Mouse (Mus musculus): ENCODE results near the gene Sipa1l1. TPM values are rescaled to one million over a fixed set of nuclear protein-coding genes. Genes with fewer than 3 reads are reported as not detected.

Gene Sipa1l1
- polyA plus RNA-seq, 1 experiment from 2014 or later = 17.2 TPM

DNA sequence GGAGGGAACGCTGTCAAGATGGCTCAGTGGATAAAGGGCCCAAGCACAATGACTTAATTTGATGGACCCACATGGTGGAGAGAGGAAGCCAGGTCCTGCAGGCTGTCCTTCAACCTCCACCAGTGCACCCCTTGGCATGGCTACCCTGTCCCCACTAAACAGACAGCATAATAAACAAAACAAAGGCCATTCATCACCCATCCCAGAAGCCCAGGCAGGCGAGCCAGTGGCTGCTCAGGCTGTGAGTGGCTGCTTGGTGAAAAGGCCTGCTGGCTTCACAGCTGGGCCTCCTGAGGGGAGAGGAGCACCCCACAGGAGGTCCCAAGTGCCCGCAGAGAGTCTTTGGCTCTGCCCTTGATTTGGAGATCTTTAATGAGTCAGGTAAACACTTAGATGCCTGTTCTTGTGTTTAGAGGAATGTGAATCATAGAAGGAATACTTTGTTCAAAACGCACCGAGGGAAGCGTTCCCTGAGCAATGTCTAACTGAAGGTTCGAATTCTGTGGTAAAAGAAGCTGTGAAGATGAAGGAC, 27.6 kb downstream of the Sipa1l1 start:
- Histone ChIP-seq H3K4me1 (ENCODE audit: control insufficient read depth, insufficient read depth, low read length) (no peaks in the 10 kb centered on the region), H3K27ac (ENCODE audit: low read depth, low read length) (no peak overlapping the region), H3K36me3 (ENCODE audit: control insufficient read depth, insufficient read depth, low read length) (no peaks in the 10 kb centered on the region), H3K9me3 (ENCODE audit: control insufficient read depth, low read length) (no peaks in the 10 kb centered on the region), H3K4me3 (ENCODE audit: low read depth, low read length) (no peak overlapping the region), H3K9ac (replicated peaks; ENCODE audit: low read depth, low read length) (no peak overlapping the region), H3K27me3 (ENCODE audit: control insufficient read depth, insufficient read depth, low read length) (no peaks in the 10 kb centered on the region), H3K4me2 (ENCODE audit: low read depth, low read length) (no peak overlapping the region)
- WGBS = 23% methylated on average over 7 of the region's 7 CpGs
- no peak for ATAC-seq (ENCODE audit: low read depth)

DNA sequence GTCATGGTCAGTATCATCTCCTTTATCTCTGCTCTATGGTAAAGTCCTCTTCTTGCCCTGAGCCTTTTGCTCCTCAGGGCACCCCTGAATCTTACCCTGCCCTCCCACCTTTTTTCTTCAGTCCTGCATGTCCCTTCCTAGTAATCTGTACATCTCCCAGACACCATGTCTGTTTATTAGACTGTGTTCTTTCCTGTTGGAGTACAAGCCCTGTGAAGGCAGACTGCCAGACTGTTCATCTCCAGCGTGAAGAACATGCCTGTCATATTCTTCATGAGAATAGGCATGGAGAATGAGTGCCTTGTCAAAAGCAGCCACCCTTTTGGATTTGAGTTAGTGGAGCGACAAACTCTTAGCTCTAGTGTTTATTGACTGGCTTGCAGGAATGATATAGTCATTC, 28.1 kb downstream of the Sipa1l1 start:
- no peaks in the 10 kb centered on the region for H3K36me3 ChIP-seq (ENCODE audit: control insufficient read depth, insufficient read depth, low read length)
- no peaks in the 10 kb centered on the region for H3K9me3 ChIP-seq (ENCODE audit: control insufficient read depth, low read length)
- no peak for ATAC-seq (ENCODE audit: low read depth)
- WGBS = 64% methylated on average over 2 of the region's 2 CpGs
- no peaks in the 10 kb centered on the region for H3K4me1 ChIP-seq (ENCODE audit: control insufficient read depth, insufficient read depth, low read length)
- no peak overlapping the region for H3K4me2 ChIP-seq (ENCODE audit: low read depth, low read length)
- no peaks in the 10 kb centered on the region for H3K27me3 ChIP-seq (ENCODE audit: control insufficient read depth, insufficient read depth, low read length)
- H3K4me3 ChIP-seq (ENCODE audit: low read depth, low read length) = no peak overlapping the region
- no peak overlapping the region for H3K9ac ChIP-seq (replicated peaks; ENCODE audit: low read depth, low read length)
- H3K27ac ChIP-seq (ENCODE audit: low read depth, low read length) = no peak overlapping the region

DNA sequence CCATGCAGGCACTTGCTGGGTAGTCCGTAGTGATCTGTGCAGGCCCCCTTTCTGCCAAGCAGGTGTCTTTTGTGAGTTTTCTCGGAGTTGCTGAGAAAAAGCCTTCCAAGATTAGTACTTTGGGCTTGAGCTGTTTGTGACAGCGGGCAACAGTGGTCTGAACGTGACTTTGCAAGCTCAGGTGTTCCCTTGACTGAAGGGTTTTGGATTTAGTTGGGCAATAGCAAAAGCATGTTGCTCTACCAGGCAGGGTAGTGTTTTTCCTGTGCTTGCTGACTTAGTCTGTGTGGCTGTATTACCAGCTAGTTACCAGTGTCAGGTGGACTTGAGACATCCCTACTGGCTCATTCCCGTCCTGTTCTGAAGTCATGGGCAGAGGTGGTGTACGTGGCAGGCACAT, 30.2 kb downstream of the Sipa1l1 start:
- H3K4me3 ChIP-seq (ENCODE audit: low read depth, low read length) = no peak overlapping the region
- ATAC-seq (ENCODE audit: low read depth) = no peak
- no peaks in the 10 kb centered on the region for H3K4me1 ChIP-seq (ENCODE audit: control insufficient read depth, insufficient read depth, low read length)
- no peak overlapping the region for H3K27ac ChIP-seq (ENCODE audit: low read depth, low read length)
- WGBS = 93% methylated on average over 6 of the region's 6 CpGs
- H3K36me3 ChIP-seq (ENCODE audit: control insufficient read depth, insufficient read depth, low read length) = no peaks in the 10 kb centered on the region
- H3K4me2 ChIP-seq (ENCODE audit: low read depth, low read length) = no peak overlapping the region
- H3K9ac ChIP-seq (replicated peaks; ENCODE audit: low read depth, low read length) = no peak overlapping the region
- H3K9me3 ChIP-seq (ENCODE audit: control insufficient read depth, low read length) = no peaks in the 10 kb centered on the region
- no peaks in the 10 kb centered on the region for H3K27me3 ChIP-seq (ENCODE audit: control insufficient read depth, insufficient read depth, low read length)

DNA sequence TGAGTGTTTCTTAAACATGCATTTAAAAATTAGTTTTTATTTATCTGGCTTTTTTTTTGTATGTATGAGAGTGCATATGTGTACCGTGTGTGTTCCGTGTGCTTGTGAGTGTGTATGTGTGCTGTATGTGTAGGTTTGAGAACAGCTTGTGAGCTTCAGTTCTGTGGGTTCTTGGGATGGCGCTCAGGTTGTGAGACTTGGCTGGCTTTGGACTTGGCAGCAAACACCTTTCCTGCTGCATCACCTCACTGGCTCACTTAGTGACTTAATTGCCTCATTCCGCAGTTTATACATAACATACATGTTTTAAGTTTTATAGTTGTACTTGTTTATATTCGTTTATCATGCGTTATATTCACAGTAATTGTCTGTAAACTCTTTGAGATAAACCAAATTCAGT, 35.0 kb downstream of the Sipa1l1 start:
- no peaks in the 10 kb centered on the region for H3K4me1 ChIP-seq (ENCODE audit: control insufficient read depth, insufficient read depth, low read length)
- H3K36me3 ChIP-seq (ENCODE audit: control insufficient read depth, insufficient read depth, low read length) = no peaks in the 10 kb centered on the region
- ATAC-seq (ENCODE audit: low read depth) = no peak
- H3K27me3 ChIP-seq (ENCODE audit: control insufficient read depth, insufficient read depth, low read length) = no peaks in the 10 kb centered on the region
- H3K4me2 ChIP-seq (ENCODE audit: low read depth, low read length) = no peak overlapping the region
- no peak overlapping the region for H3K27ac ChIP-seq (ENCODE audit: low read depth, low read length)
- H3K4me3 ChIP-seq (ENCODE audit: low read depth, low read length) = no peak overlapping the region
- no peaks in the 10 kb centered on the region for H3K9me3 ChIP-seq (ENCODE audit: control insufficient read depth, low read length)
- H3K9ac ChIP-seq (replicated peaks; ENCODE audit: low read depth, low read length) = no peak overlapping the region
- 95% methylated on average over 6 of the region's 6 CpGs for WGBS

DNA sequence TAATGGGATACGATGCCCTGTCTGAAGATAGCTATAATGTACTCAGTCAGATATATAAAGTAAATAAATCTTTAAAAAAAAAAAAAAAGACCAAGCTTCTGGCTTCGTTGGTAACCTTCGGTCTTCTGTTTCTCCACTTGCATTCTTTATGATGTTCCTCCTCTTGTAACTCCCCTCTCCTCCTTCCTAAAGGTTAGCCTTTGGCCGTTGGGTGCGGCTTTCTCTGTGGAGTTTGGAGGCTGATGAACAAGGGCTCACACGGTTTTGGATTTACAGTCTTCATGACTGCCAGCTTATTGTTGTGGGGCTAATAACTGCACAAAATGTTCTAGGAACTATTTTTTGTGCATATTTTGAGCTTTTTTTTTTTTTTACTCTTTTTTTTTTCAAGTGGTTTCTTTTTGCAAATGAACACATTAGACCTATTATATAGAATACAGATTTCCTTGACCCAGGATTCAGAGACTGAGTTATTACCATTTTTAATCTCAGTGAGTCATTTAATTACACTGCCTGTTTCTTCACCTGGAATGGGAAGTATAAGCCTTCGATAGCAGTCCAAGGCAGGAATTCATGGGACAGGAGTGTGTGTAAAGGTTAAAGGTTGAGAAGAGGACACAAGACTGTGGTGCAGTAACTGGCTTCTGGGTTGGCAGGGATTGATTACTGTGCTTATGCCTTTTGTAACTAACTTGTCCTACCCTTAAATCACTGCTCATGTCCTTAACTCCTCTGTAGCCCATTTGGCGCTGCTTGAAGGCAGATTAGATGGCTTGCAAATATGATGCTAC, 37.9 kb downstream of the Sipa1l1 start:
- 88% methylated on average over 8 of the region's 8 CpGs for WGBS
- Histone ChIP-seq H3K4me3 (ENCODE audit: low read depth, low read length) (no peak overlapping the region), H3K27me3 (ENCODE audit: control insufficient read depth, insufficient read depth, low read length) (no peaks in the 10 kb centered on the region), H3K4me1 (ENCODE audit: control insufficient read depth, insufficient read depth, low read length) (no peaks in the 10 kb centered on the region), H3K4me2 (ENCODE audit: low read depth, low read length) (no peak overlapping the region), H3K9me3 (ENCODE audit: control insufficient read depth, low read length) (no peaks in the 10 kb centered on the region), H3K9ac (replicated peaks; ENCODE audit: low read depth, low read length) (no peak overlapping the region), H3K36me3 (ENCODE audit: control insufficient read depth, insufficient read depth, low read length) (no peaks in the 10 kb centered on the region), H3K27ac (ENCODE audit: low read depth, low read length) (no peak overlapping the region)
- ATAC-seq (ENCODE audit: low read depth) = no peak

DNA sequence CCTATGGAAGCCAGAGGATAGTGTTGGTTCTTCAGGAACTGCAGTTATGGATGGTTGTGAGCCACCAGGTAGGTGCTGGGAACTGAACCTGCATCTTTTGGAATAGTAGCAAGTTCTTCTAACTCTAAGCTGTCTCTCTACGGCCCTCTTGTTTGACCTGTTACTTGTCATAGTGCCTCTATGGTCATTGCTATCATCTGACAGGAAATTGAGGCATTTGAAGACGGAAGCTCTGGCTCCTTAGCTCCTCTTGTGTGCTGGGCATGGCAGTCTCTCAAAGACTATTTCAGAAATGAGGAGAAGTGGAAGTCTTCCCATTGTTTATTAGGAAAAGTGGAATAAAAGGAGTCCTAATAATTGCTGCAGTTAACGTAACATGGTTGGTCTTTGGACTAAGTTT, 38.9 kb downstream of the Sipa1l1 start:
- no peak overlapping the region for H3K4me3 ChIP-seq (ENCODE audit: low read depth, low read length)
- 91% methylated on average over 3 of the region's 3 CpGs for WGBS

DNA sequence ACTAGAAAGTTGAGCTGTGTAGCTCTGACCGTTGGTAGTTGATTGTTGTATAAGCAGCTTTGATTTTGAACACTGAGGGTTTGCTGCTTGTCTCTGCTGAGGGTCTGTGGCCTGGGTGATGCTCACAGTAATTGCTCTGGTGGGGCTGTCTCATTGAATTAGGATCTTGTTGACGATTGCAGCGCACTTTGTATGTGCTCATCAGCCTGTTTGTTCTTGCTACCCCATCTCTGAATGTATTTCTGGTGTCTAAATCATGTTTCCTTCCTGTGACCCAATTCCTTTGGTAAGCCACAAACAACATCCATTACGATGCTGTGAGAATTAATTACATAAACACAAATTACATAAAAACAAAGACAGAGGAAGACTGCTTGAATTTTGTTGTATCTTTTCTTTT, 39.5 kb downstream of the Sipa1l1 start:
- whole genome bisulfite sequencing = 91% methylated on average over 4 of the region's 4 CpGs
- ATAC-seq (ENCODE audit: low read depth) = no peak
- no peak overlapping the region for H3K27ac ChIP-seq (ENCODE audit: low read depth, low read length)

More for the DNA sequence above, 38.9 kb downstream of the Sipa1l1 start:
- no peaks in the 10 kb centered on the region for H3K4me1 ChIP-seq (ENCODE audit: control insufficient read depth, insufficient read depth, low read length)
- no peaks in the 10 kb centered on the region for H3K9me3 ChIP-seq (ENCODE audit: control insufficient read depth, low read length)
- H3K27ac ChIP-seq (ENCODE audit: low read depth, low read length) = no peak overlapping the region
- no peak overlapping the region for H3K9ac ChIP-seq (replicated peaks; ENCODE audit: low read depth, low read length)
- no peaks in the 10 kb centered on the region for H3K27me3 ChIP-seq (ENCODE audit: control insufficient read depth, insufficient read depth, low read length)
- no peak for ATAC-seq (ENCODE audit: low read depth)
- no peaks in the 10 kb centered on the region for H3K36me3 ChIP-seq (ENCODE audit: control insufficient read depth, insufficient read depth, low read length)
- H3K4me2 ChIP-seq (ENCODE audit: low read depth, low read length) = no peak overlapping the region

DNA sequence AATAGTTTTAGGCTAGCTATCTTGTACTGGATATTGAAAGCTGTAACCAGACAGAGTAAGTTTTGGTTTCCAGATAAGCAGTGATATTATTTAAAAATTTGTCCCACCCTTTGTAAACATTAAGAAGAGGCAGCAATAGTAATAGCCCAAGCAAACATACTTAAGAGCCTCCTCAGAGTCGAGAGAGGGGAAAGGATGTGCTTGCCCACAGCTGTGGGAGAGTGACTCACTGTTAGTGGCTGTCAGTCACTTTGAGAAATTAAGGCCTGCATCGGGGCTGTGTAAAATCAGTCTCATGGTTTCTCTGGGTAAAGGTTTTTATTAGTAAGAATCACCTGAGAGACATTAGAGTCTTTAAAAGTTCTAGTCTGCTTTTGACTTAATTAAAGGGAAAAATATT, 40.6 kb downstream of the Sipa1l1 start:
- no peaks in the 10 kb centered on the region for H3K27me3 ChIP-seq (ENCODE audit: control insufficient read depth, insufficient read depth, low read length)
- H3K4me1 ChIP-seq (ENCODE audit: control insufficient read depth, insufficient read depth, low read length) = no peaks in the 10 kb centered on the region
- no peak overlapping the region for H3K27ac ChIP-seq (ENCODE audit: low read depth, low read length)
- H3K4me2 ChIP-seq (ENCODE audit: low read depth, low read length) = no peak overlapping the region
- ATAC-seq (ENCODE audit: low read depth) = no peak
- H3K9ac ChIP-seq (replicated peaks; ENCODE audit: low read depth, low read length) = no peak overlapping the region
- no peaks in the 10 kb centered on the region for H3K9me3 ChIP-seq (ENCODE audit: control insufficient read depth, low read length)
- WGBS = 80% methylated on average over 2 of the region's 2 CpGs
- no peak overlapping the region for H3K4me3 ChIP-seq (ENCODE audit: low read depth, low read length)
- no peaks in the 10 kb centered on the region for H3K36me3 ChIP-seq (ENCODE audit: control insufficient read depth, insufficient read depth, low read length)

More for the DNA sequence above, 39.5 kb downstream of the Sipa1l1 start:
- Histone ChIP-seq H3K4me1 (ENCODE audit: control insufficient read depth, insufficient read depth, low read length) (no peaks in the 10 kb centered on the region), H3K4me3 (ENCODE audit: low read depth, low read length) (no peak overlapping the region), H3K27me3 (ENCODE audit: control insufficient read depth, insufficient read depth, low read length) (no peaks in the 10 kb centered on the region), H3K9ac (replicated peaks; ENCODE audit: low read depth, low read length) (no peak overlapping the region), H3K4me2 (ENCODE audit: low read depth, low read length) (no peak overlapping the region), H3K9me3 (ENCODE audit: control insufficient read depth, low read length) (no peaks in the 10 kb centered on the region), H3K36me3 (ENCODE audit: control insufficient read depth, insufficient read depth, low read length) (no peaks in the 10 kb centered on the region)

DNA sequence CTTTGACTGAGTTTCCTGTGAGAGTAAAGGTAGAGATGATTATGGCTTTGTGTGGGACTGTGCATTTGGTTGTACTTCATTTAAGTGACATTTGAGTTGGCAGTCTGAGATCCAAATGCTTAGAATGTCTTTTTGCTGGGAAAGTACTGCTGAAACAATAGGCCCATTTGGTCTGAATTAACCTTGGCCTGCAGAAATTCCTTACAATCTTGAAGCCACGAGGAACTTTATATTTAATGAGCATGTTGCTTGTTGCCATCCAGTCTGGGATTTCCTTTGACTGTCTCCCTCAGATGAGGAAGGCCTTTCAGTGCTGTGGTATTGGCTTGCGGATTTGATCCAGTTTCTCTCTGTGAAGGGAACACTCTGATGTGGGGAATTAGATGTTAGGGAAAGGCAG, 43.9 kb downstream of the Sipa1l1 start:
- no peak overlapping the region for H3K9ac ChIP-seq (replicated peaks; ENCODE audit: low read depth, low read length)
- no peaks in the 10 kb centered on the region for H3K9me3 ChIP-seq (ENCODE audit: control insufficient read depth, low read length)
- 79% methylated on average over 2 of the region's 2 CpGs for WGBS
- no peak overlapping the region for H3K27ac ChIP-seq (ENCODE audit: low read depth, low read length)
- H3K27me3 ChIP-seq (ENCODE audit: control insufficient read depth, insufficient read depth, low read length) = no peaks in the 10 kb centered on the region
- no peaks in the 10 kb centered on the region for H3K36me3 ChIP-seq (ENCODE audit: control insufficient read depth, insufficient read depth, low read length)
- H3K4me3 ChIP-seq (ENCODE audit: low read depth, low read length) = no peak overlapping the region
- ATAC-seq (ENCODE audit: low read depth) = no peak
- no peak overlapping the region for H3K4me2 ChIP-seq (ENCODE audit: low read depth, low read length)
- H3K4me1 ChIP-seq (ENCODE audit: control insufficient read depth, insufficient read depth, low read length) = no peaks in the 10 kb centered on the region

All from neural tube, embryonic 14.5 days (tissue).